Mouse (Mus musculus) heart, postnatal 14 days (tissue): ENCODE results near the gene Hebp1. TPM values are rescaled to one million over a fixed set of nuclear protein-coding genes. Genes with fewer than 3 reads are reported as not detected.

Experiments used
- DNase-seq, 2 experiments: peaks; one replicate each; pipeline ENCODE4 v3.0.0; 2021 to 2022
- intact Hi-C: fragments of 180-260 bp; cut with DNase I; formaldehyde crosslinking; loops from one replicate; pipeline ENCODE4 v1.15.1; 2025
- total RNA-seq, 2 experiments: library from RNA; stranded (reverse); gene quantifications; 2 replicates each; pipeline ENCODE4 v1.2.3; 2021

The Hebp1 gene
- total RNA-seq, 2 experiments from 2014 or later: 44.8 to 45.9 TPM

DNA sequence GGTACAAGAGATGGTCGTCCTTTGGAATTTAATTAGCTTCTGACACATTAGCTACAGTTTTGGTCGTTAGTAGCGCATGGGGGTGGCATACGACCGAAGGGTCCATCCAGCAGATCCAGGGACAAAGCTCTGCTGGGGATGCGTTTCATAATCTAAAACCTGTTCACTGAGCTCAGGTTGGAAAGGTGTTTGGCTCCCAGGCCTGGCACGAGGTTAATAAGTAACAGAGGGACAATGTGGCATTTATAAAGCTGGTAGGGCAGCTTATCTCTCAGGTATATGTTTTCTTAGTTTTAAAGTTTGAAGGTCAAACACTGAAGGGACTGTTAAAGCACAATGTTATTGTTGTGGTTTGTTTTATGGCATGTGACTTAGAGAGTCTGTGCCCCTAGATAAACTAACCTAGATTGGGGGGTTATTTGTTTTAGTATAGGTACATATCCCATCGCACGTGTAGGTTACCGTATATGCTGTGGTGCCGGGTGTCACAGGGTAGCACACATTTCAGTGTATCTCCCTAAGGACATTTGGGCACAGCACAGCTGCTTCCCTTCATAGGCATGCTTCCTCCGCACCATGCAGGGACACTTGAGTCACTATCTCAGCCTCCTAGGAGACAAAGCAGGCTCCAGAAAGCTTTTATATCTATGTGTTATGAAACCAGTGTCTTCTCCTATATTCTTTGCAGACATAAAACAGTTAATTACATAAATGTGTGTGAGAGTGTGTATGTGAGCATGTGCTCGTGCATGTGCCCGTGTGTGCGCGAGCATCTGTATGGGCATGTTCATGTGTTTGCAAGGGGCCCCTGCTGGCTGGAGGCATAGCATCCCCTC is 2.5 kb upstream of the Hebp1 start:
- intact Hi-C loops: no loop called here
- no peak for DNase-seq

DNA sequence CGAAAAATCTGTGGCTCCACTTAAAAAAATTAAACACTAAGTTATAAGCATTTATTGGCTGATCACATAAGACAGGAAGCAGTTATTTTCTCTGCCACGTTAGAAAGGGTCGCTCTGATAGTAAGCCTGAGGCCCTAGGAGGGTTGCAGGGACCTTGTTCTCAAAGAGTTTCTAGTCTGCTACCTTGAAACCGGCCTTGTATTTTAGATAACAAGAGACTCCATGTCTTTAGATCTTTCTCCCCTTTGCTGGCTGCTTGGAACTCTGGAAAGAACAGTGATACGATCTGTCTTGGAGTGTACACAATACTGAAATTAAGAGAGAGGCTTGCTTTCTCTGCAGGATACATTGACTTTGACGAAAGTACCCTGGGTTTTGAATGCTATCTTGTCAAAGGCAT is 904 bp upstream of the Hebp1 start:
- intact Hi-C loops: no loop called here
- DNase-seq: no peak

DNA sequence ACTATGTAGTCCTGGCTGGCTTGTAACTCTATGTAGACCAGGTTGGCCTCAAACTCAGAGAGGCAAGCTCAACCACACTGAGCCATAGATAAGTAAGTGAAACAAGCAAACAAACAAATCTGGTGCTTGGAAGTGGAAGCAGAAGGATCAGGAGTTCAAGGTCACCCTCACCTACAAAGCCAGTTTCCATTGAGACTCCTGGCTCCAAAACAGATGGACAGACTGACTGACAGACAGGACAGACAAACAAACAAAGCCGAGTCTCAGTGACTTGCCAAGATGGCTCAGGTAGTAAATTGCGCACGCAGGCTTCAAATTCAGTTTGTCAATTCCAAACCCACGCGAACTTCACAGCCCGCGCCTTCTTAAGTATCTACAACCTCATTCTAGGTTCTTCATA is 376 bp downstream of the Hebp1 start:
- intact Hi-C loops: no loop called here
- no peak for DNase-seq

DNA sequence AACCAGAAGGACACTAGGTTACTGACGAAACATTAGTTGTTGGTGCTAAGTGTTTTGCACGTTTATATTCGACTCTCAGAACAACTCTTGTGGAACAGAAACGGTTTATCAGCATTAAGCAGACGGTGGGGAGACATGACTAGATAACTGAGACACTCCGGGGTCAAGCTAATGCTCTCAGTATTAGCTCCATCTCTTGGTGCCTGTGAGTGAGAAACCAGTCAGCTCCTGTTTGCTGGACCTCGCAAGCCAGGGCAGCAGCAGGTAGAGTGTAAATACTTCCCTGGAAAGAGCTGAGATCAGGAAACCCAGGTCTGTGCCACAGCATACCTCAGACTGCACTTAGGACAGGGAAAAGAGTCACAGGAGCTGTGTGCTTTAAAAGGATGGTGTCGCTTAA is 1.1 kb downstream of the Hebp1 start:
- intact Hi-C loops: no loop called here
- no peak for DNase-seq

- intact Hi-C loops: no loop called here
- DNase-seq: no peak
These were observed 2.9 kb downstream of the Hebp1 start for GRCm38 (mm10) chr6:135194907-135195306.

DNA sequence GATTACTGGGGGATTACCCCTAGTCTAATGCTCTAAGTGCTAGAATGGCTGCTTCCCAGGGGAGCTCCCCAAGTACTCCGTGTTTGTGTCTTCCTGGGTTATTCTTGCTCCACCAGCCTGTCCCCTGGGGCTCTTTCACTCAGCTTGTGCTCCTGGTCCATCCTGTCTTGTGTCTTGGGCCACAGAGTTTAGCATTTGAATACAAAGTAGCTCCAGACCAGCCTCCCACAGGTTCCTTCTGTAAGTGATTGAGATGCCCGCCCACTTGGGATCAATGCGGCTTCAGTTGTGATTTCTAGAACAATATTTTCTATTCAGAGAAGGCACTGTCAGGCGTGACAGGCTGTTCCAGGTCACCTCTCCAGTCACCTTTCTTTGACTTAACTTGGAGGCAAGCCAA is 4.1 kb downstream of the Hebp1 start:
- intact Hi-C loops: no loop called here
- no peak for DNase-seq

GRCm38 (mm10) chr6:135192993-135193392 is 4.8 kb downstream of the Hebp1 start:
- DNase-seq: no peak

DNA sequence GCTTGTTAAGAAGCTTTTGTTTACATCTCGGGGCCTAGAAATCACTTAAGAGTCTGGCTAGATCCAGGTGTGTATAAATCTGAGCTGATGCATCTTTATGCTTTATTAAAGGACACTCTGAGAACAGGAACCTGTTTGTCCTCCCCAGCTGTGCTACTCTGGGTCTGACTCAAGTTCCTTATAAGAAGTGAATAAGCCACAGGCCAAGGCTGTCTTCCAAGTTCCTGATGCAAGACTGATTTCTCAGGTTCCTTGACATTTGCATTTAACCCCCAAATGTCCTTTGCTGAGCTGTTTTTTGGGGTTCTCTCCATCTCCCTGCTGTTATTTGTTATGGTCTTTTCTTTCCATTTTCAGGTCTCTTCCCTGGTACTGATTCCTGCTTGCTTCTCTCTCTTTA is 5.9 kb downstream of the Hebp1 start:
- intact Hi-C loops: no loop called here
- no peak for DNase-seq

More at GRCm38 (mm10) chr6:135192993-135193392, 4.8 kb downstream of the Hebp1 start:
- intact Hi-C loops: no loop called here

- intact Hi-C loops: no loop called here
- no peak for DNase-seq
These were observed 7.7 kb downstream of the Hebp1 start for GRCm38 (mm10) chr6:135190122-135190521.

- intact Hi-C loops: no loop called here
- DNase-seq: no peak
These were observed 9.2 kb downstream of the Hebp1 start for GRCm38 (mm10) chr6:135188629-135189028.

GRCm38 (mm10) chr6:135187076-135187917 is 10.5 kb downstream of the Hebp1 start:
- DNase-seq: no peak
- intact Hi-C loops: no loop called here

- intact Hi-C loops: no loop called here
- no peak for DNase-seq
These were observed 13.9 kb downstream of the Hebp1 start for GRCm38 (mm10) chr6:135183961-135184360.

DNA sequence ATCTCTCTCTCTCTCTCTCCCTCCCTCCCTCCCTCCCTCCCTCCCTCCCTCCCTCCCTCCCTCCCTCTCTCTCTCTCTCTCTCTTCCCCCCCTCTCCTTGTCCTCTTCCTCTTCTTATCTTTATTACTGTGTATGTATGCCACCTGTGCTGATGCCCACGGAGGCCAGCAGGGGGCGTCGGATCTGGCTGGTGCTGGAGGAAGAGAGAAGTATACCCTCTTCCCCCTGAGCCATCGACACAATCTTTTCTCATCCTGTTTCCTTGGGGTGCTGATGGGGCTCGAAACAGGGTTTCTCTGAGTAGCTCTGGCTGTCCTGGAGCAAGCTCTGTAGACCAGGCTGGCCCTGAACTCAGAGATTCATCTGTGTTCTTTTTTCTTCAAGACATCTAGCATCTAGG is 14.9 kb downstream of the Hebp1 start:
- DNase-seq: no peak
- intact Hi-C loops: no loop called here

DNA sequence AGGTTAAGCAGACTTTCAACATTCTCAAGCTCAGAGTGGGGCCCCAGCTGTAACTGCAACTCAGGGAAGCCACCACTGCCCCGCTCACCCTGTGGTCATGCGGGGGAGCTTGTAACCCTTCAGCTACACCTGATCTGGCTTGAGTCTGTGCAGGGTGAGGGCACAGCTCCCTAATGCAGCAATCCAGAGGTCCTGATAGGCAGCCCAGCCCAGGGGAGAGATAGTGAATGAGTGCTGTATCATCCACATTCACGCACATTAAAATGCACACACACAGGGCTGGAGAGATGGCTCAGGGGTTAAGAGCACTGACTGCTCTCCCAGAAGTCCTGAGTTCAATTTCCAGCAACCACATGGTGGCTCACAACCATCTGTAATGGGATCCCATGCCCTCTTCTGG is 19.2 kb downstream of the Hebp1 start:
- DNase-seq: no peak
- intact Hi-C loops: no loop called here

DNA sequence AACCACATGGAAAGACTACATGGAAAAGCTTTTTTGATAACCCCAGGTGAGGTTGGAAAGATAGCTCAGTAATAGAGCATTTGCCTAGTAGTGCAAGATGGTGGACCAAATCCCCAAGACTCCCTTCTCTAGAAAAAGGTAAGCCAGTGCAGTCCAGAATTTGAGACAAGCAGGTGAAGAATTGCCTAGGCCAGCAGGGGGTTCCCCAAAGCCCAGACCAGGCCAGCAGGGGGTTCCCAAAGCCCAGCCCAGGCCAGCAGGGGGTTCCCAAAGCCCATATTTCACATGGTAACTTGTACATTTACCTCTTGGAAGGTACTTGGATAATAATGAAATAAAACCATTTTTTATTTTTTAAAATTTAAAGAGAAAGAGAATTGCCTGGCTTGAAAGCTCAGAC is 20.6 kb downstream of the Hebp1 start:
- no peak for DNase-seq
- intact Hi-C loops: no loop called here

DNA sequence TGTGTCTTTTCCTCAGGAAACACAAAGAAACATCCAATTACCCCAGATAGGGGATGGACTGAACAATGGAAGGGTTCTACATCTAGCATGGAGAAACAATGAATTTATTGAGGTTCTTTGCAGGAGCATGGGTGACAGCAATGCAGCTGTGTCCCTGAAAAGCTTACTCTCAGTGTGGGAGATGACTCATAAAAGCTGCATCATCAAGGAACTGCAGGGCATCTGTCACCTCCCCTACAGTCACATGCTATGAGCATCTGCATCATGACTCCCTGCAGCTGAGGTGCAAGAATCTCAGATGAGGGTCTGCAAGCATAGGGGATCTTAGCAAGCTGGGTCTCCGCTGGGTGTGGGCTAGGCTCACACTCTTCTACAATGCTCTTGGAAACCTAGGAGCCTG is 22.8 kb downstream of the Hebp1 start:
- DNase-seq: no peak
- intact Hi-C loops: no loop called here

- intact Hi-C loops: no loop called here
- no peak for DNase-seq
These were observed 26.1 kb downstream of the Hebp1 start for GRCm38 (mm10) chr6:135171736-135172135.

GRCm38 (mm10) chr6:135169246-135169645 is 28.6 kb downstream of the Hebp1 start:
- intact Hi-C loops: no loop called here
- DNase-seq: no peak

- intact Hi-C loops: no loop called here
- DNase-seq: peak in 1 of 2 experiments; percentile 23
These were observed 29.4 kb downstream of the Hebp1 start for GRCm38 (mm10) chr6:135168471-135168870.

DNA sequence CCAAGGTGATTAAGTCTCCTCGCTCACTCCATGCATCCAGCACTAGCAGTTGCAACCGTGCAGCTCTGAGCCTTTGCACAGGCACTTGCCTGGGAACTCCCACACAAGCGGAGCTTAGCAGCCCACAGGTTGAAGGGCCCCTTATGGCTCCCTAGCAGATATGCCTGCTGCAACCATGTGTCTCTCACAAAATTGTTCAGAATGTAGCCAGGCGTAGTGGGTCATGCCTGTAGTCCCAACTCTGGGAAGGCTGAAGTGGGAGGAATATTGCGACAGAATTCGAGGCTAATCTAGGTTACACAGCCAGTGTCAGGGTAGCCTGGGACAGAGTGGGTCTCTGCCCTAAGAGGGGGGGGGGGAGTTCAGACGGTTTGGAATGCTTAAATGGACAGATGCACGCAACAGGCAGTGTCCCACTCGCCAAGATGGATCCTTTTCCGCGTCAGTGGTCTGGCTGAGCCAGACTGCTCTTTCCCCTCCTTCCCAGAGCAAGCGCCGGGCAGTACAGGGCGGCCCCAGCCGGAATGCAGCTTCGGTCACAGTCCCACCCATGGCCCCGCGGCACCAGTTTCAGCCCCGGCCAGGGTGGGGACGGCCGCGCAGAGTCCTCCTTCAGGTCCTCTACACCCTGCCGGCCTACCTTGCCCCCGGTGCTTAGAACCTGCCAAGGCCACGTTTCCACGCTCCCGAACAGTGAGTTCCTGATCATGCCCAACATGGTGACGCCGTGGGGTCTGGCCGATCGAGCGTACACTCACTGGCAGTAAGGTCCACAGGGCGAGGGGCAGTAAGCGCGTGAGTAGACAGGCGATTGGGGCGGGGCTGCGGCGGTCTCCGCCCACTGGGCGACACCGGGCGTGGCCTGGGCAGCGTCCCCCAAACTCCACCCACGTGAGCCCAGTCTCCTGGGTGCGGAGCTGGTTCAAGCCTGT is 30.2 kb downstream of the Hebp1 start:
- peak; percentile 91 to 95 for DNase-seq
- intact Hi-C loops: no loop called here

DNA sequence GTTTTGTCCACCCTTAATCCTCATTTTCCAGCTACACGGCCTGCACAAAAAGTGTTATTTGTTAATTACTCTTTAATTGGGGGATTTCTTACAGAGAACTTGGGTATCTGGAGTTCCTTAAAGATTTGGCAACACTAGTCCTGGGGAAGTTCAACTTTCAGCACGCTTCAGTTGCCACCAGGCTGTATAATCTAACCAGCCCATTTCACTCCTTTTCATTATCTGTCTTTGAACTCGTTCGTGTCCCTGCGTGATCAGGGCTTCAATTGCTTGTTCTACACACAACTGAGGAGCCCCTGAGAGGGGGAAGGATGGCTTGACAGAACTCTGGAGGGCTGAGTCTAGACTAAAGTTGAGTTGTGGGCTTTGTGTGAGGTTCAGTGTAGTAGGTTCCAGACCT is 31.1 kb downstream of the Hebp1 start:
- no peak for DNase-seq
- intact Hi-C loops: no loop called here
